Mouse (Mus musculus) hindbrain, postnatal 0 days (tissue): ENCODE results near the gene Kcnk13. TPM values are rescaled to one million over a fixed set of nuclear protein-coding genes. Genes with fewer than 3 reads are reported as not detected.
"Not testable (repeated sequence)": the region's sequence is repeated elsewhere in the genome, so short reads cannot be mapped to it uniquely, and the experiment has no call there.

Experiments used
- ATAC-seq: fragments of 200-750 bp; cut with Nextera tagmentation; 2 replicates; pipeline ENCODE4 v1.8.0; 2017; ENCODE audit warnings: mild to moderate bottlenecking, moderate TSS enrichment, moderate library complexity
- DNase-seq: peaks from one replicate; pipeline ENCODE4 v3.0.0-alpha.2; 2015; ENCODE audit warnings: low spot score
- H3K27ac ChIP-seq: fragments of 300-500 bp; sonication (generic); 2 replicates; pipeline ENCODE4 v1.5.1; 2014; ENCODE audit warnings: mild to moderate bottlenecking
- H3K27me3 ChIP-seq: fragments of 300-500 bp; sonication (generic); 2 replicates; pipeline ENCODE4 v1.6.1; 2014; ENCODE audit warnings: low read length, mixed read lengths; ENCODE audit not compliant: insufficient read depth
- H3K36me3 ChIP-seq: fragments of 300-500 bp; sonication (generic); 2 replicates; pipeline ENCODE4 v1.6.1; 2014; ENCODE audit warnings: low read length, mixed read lengths; ENCODE audit not compliant: insufficient read depth
- H3K4me1 ChIP-seq: fragments of 300-500 bp; sonication (generic); 2 replicates; pipeline ENCODE4 v1.6.1; 2014; ENCODE audit warnings: antibody characterized with exemption, low read length, mixed read lengths; ENCODE audit not compliant: insufficient read depth
- H3K4me2 ChIP-seq: fragments of 300-500 bp; sonication (generic); 2 replicates; pipeline ENCODE4 v1.6.1; 2014; ENCODE audit warnings: low read depth, mild to moderate bottlenecking, low read length, moderate library complexity, mixed read lengths
- H3K4me3 ChIP-seq: fragments of 300-500 bp; sonication (generic); 2 replicates; pipeline ENCODE4 v1.5.1; 2014; ENCODE audit warnings: low read length
- H3K9ac ChIP-seq: fragments of 300-500 bp; sonication (generic); replicated peaks from 2 replicates; pipeline ENCODE4 v1.6.1; 2014; ENCODE audit warnings: mild to moderate bottlenecking, low read length, moderate library complexity, mixed read lengths
- H3K9me3 ChIP-seq: fragments of 300-500 bp; sonication (generic); 2 replicates; pipeline ENCODE4 v1.6.1; 2016; ENCODE audit warnings: low read length, mixed read lengths
- CTCF ChIP-seq: IDR thresholded peaks from 2 replicates; pipeline ENCODE4 v1.5.1; 2016; ENCODE audit warnings: antibody characterized with exemption, control low read depth, low read depth
- WGBS: fragments of 180-500 bp; shearing (Covaris S2); extraction: QIAGEN DNeasy Blood & Tissue Kit; methylation state at CpG from one replicate; pipeline ENCODE4 v1.1.7; 2014; 5-methylcytosine and 5-hydroxymethylcytosine counted together
- polyA plus RNA-seq: library from polyadenylated mRNA; unstranded; fragments of >200 nt; fragmentation: Nextera tagmentation; extraction: Ambion mirVana; gene quantifications from 2 replicates; pipeline ENCODE4 v1.2.1, GENCODE M21; 2015
- total RNA-seq: library from RNA; depleted of rRNA; stranded (reverse); fragments of >200 nt; gene quantifications from 2 replicates; pipeline ENCODE4 v1.2.3, GENCODE M21; 2014

The Kcnk13 gene
- total and polyA plus RNA-seq, 2 experiments from 2014 or later: 1.8 to 1.9 TPM

- H3K9ac ChIP-seq: no peak overlapping the region
- no peak overlapping the region for H3K4me2 ChIP-seq
- H3K4me3 ChIP-seq: no peak overlapping the region
- DNase-seq (no peak), ATAC-seq (no peak)
- no peak for TF ChIP-seq CTCF
- H3K27ac ChIP-seq: no peak overlapping the region
- H3K4me1 ChIP-seq: peaks cover 9% of the 10 kb centered on the region
- H3K9me3 ChIP-seq: no peaks in the 10 kb centered on the region
- H3K27me3 ChIP-seq: peaks cover 11% of the 10 kb centered on the region; the same call in 1 of the 2 replicates
- no peaks in the 10 kb centered on the region for H3K36me3 ChIP-seq
- WGBS: 91% methylated on average over 7 of the region's 7 CpGs
Observed at GRCm38 (mm10) chr12:99960675-99961074, 3.6 kb upstream of the Kcnk13 start.

GRCm38 (mm10) chr12:99965203-99966115 lies 1.2 kb downstream of the Kcnk13 start:
- DNase-seq: peak; percentile 39
- Histone ChIP-seq H3K4me3 (peak overlapping the region; percentile 55), H3K9ac (peak overlapping the region; percentile 44), H3K36me3 (no peaks in the 10 kb centered on the region), H3K9me3 (no peaks in the 10 kb centered on the region), H3K27ac (no peak overlapping the region), H3K4me2 (peak overlapping the region; percentile 96), H3K4me1 (peaks cover 10% of the 10 kb centered on the region), H3K27me3 (peaks cover 26% of the 10 kb centered on the region; the same call in 1 of the 2 replicates)
- 0 out of 2 replicates have a peak, but pooled peaks have one; percentile 5 for TF ChIP-seq CTCF
- WGBS: under 1% methylated on average over 76 of the region's 77 CpGs
- ATAC-seq: peak; percentile 30

- peak overlapping the region; percentile 44 for H3K9ac ChIP-seq
- WGBS: 6% methylated on average over 25 of the region's 25 CpGs
- no peaks in the 10 kb centered on the region for H3K9me3 ChIP-seq
- H3K4me3 ChIP-seq: peak overlapping the region; percentile 55
- no peak overlapping the region for H3K27ac ChIP-seq
- no peaks in the 10 kb centered on the region for H3K36me3 ChIP-seq
- H3K27me3 ChIP-seq: peaks cover 26% of the 10 kb centered on the region; the same call in 1 of the 2 replicates
- H3K4me1 ChIP-seq: peaks cover 10% of the 10 kb centered on the region
- no peak for TF ChIP-seq CTCF
- peak overlapping the region; percentile 96 for H3K4me2 ChIP-seq
- no peak for DNase-seq
- peak; percentile 39; the same call in 1 of the 2 replicates for ATAC-seq
Observed at GRCm38 (mm10) chr12:99966116-99966770, 1.9 kb downstream of the Kcnk13 start.

- Histone ChIP-seq H3K36me3 (no peaks in the 10 kb centered on the region), H3K9ac (no peak overlapping the region), H3K9me3 (no peaks in the 10 kb centered on the region), H3K4me2 (peak overlapping the region; percentile 96), H3K4me1 (peaks cover 10% of the 10 kb centered on the region), H3K27ac (no peak overlapping the region), H3K4me3 (peak overlapping the region; percentile 55), H3K27me3 (peaks cover 26% of the 10 kb centered on the region; the same call in 1 of the 2 replicates)
- ATAC-seq (0 out of 2 replicates have a peak, but pooled peaks have one; percentile 11), DNase-seq (peak; percentile 16)
- WGBS: 13% methylated on average over 12 of the region's 12 CpGs
- TF ChIP-seq CTCF: no peak
Observed at GRCm38 (mm10) chr12:99966881-99967363, 2.6 kb downstream of the Kcnk13 start.

- TF ChIP-seq CTCF: no peak
- Histone ChIP-seq H3K36me3 (no peaks in the 10 kb centered on the region), H3K9ac (no peak overlapping the region), H3K27ac (no peak overlapping the region), H3K4me2 (no peak overlapping the region), H3K4me1 (peaks cover 10% of the 10 kb centered on the region), H3K27me3 (0 out of 2 replicates have a peak, but pooled peaks cover 15% of the 10 kb centered on the region), H3K4me3 (no peak overlapping the region), H3K9me3 (no peaks in the 10 kb centered on the region)
- ATAC-seq: no peak
- DNase-seq: no peak
- WGBS: 69% methylated on average over 4 of the region's 4 CpGs
Observed at GRCm38 (mm10) chr12:99969906-99970305, 5.6 kb downstream of the Kcnk13 start.

- not testable (repeated sequence) for DNase-seq, H3K4me3 ChIP-seq, H3K9ac ChIP-seq, H3K36me3 ChIP-seq, H3K4me1 ChIP-seq, ATAC-seq, H3K27ac ChIP-seq, H3K9me3 ChIP-seq, H3K4me2 ChIP-seq
- 80% methylated on average over 7 of the region's 7 CpGs for WGBS
- peak; percentile 20; the same call in 1 of the 2 replicates for TF ChIP-seq CTCF
- 0 out of 2 replicates have a peak, but pooled peaks cover 13% of the 10 kb centered on the region for H3K27me3 ChIP-seq
Observed at GRCm38 (mm10) chr12:99971205-99971894, 7.1 kb downstream of the Kcnk13 start.
